Mouse (Mus musculus): ENCODE measurements around the gene Sirt1. TPM values are rescaled to one million over a fixed set of nuclear protein-coding genes. Genes with fewer than 3 reads are reported as not detected.

Sirt1 gene
- polyA plus RNA-seq (2012) = 2.8 and 3.6 TPM in 2 replicates

DNA sequence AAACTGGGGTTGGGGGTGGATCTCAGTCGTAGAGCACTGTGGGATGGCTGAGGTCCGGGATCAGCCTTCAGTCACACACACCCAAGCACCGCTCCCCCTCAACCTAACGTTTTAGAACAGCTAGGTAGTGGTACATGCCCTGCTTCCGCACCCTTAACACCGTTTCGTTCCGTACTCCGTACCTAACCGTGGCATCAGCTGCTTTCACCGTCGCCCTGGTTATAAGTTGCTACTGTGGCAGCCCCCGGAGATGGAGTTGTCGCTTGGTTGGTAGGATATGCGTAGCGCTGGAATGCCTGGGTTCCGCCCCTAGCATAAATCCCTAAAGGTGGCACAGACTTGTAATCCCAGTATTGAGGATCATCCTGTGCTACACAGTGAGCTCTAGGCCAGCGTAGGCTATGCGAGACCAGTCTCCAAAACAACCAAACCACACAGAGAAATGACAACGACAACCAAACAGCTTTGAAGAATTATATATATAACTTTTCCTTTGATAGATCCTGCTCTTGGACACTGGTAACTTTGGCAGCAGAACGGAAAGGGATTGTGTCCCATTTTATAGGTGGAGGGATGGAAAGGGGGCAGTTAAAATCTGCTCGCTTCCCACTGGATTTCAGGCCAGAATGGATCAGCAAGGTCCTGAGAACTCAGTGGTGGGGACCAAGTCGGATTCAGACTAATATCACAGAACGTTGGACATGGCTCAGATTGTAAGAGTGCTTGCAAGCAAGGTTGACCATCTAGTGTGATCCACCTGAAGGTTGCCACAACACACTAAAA lies at the start of gene Sirt1:
Sirt1 (minus strand) TSS at position 207 of the 783 bp plus-strand sequence.
- no peak for TF ChIP-seq GATA1 (IDR thresholded peaks at IDR 0.05; ENCODE audit: low read length)

DNA sequence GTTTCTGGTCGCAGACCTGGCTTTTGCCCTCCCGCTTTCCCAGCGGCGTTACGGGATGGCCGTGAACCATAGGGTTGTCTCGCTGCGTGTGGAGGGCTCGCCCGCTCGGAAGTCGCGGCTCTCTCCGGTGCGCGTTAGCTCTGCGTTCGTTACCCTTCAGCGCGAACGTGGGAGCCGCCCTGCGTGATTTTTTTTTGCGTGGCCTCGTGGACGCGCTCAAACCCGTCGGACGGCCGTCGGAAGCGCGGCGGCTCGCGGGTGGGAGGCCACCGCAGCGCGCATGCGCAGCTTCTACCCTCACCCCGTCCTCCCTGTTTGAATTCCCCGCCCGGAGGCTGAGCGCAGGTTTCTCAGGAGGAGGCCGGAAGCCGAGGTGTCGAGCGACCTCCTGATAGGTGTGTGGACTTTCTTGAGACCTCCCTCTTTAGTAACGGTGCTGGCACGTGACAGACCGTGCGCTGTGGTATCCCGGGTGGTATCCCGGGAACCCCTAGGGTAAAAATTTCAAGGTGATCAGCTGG lies 48.3 kb upstream of the Sirt1 start, which contains the start of gene Ctnna3:
Ctnna3 (plus strand) TSS at position 314 of the 521 bp plus-strand sequence.
- TF ChIP-seq GATA1 (IDR thresholded peaks at IDR 0.05; ENCODE audit: low read length) = no peak

DNA sequence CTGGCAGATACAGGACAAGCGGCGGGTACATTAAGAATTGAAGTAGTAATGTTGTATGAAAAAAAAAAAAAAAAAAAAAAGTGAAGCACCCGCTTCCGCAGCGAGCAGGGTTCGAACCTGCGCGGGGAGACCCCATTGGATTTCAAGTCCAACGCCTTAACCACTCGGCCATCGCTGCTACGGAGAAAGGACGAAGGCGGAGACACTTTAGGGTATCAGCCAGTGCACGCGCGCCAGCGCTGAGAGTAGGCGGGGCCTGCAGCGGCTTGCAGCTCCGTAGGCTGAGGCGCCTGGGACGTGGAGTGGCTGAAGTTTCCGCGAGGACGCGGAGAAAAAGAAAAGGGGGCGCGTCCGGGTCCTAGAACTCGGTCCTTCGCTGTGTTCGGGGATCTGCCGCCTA lies 47.9 kb upstream of the Sirt1 start:
- no peak for TF ChIP-seq GATA1 (IDR thresholded peaks at IDR 0.05; ENCODE audit: low read length)

DNA sequence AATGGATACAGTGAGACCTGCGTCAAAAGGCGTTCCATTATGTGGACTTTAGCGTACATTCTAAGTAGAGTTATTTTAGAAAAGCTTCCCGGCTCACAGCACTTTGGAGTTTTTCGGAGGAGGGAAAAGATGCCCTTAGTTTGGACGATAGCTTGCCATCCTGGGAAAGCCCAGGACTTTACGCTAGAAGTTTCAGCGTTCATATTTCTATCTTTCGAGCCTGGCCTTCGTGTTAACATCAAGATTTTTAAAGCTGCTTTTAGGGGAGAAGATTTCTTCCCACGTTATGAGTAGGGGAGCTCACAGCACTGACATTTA lies 47.5 kb upstream of the Sirt1 start:
- TF ChIP-seq GATA1 (IDR thresholded peaks at IDR 0.05; ENCODE audit: low read length) = no peak

DNA sequence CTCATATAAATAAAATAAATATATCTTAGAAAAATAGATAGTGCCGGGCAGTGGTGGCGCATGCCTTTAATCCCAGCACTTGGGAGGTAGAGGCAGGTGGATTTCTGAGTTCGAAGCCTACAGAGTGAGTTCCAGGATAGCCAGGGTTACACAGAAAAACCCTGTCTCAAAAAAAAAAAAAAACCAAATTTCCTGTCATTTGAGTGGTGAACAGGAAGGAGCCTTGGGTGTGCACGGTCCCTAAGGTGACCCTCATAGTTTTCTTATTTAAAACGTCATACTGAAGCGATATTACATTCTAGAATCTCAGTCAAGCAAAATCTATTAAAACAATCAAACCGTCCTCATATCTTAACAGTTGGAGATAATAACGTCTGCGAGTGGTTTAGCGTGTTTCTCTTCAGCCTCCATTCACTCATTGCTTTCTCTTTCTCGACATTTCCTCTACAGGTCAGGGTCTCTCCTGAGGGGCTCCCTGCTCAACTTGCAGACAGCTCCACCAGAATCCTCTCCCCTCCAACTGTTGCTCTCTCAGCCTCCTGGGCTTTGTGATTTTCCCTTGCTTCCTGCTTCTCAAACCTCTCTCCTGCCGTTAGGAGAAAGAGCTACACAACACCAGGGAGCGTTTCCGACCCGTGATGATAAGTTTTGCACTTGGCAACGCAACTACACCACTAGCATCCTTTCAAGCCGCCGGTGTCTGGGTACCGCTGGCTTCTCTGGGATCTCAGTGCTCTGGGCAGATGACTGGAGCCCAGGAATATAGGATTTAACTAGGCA lies 46.9 kb upstream of the Sirt1 start:
- TF ChIP-seq GATA1 (IDR thresholded peaks at IDR 0.05; ENCODE audit: low read length) = no peak

DNA sequence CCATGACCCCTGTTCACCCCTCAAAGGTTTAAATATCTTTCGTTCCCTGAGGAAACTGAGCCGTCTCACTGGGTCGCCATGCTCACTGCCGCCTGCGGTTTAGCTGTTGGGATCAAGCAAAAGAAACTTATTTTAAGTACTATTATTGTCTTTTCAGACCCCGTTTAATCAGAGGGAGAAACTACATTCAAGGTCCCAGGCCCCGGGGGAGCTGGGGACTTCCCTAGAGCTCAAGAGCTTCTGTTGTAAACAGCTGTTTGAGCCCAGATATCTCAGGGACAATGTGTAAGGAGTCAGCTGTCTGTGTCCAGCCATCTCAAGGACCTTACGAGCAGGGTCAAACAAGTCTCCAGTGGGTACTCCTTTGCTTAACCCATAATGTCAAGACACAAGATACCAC lies 45.6 kb upstream of the Sirt1 start:
- no peak for TF ChIP-seq GATA1 (IDR thresholded peaks at IDR 0.05; ENCODE audit: low read length)

DNA sequence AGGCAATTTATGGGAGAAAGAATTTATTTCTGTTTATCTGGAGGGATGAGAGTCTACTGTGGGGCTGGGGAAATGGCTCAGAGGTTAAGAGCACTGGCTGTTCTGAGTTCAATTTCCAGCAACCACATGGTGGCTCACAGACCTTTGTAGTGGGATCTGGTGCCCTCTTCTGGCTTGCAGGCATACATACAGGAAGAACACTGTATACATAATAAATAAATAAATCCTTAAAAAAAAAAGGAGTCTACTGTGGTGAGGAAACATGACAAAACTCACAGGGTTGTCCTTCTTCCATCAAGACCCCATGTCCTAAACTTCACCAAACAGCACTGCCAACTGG lies 42.9 kb upstream of the Sirt1 start:
- no peak for TF ChIP-seq GATA1 (IDR thresholded peaks at IDR 0.05; ENCODE audit: low read length)

DNA sequence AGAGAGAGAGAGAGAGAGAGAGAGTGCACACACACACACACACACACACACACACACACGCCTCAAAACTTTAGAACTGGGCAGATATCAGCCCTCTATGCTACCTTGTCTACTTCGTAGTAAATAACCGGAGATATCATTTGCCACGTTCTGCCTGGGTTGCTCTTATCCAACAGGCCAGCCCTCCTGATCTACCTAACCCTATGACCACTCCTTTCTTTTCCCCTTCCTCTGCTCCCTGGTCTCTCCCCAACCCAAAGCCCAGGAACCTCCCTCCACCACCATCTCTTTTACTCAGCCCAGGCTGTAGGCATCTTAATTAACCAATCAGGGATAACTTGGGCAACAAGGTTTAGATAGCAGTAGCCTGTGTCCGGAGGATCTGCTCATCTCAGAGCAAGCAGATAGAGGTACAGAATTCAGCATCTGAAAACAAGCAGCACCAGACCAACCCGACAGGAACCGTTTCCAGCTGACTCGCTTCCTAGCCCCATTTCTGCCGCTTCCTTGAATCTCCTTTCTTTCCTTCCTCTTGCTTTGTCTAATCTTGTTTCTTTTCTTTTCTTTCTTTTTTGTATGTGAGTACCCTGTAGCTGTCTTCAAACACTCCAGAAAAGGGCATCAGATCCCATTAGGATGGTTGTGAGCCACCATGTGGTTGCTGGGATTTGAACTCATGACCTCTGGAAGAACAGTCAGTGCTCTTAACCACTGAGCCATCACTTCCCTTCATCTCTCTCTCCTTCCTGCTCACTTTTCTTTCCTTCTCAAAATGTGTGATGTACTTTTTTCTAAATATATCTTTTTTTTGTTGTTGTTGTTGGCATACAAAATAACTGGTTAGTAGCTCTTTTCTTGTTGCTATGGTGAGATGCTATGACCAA lies 42.3 kb upstream of the Sirt1 start:
- no peak for TF ChIP-seq GATA1 (IDR thresholded peaks at IDR 0.05; ENCODE audit: low read length)

DNA sequence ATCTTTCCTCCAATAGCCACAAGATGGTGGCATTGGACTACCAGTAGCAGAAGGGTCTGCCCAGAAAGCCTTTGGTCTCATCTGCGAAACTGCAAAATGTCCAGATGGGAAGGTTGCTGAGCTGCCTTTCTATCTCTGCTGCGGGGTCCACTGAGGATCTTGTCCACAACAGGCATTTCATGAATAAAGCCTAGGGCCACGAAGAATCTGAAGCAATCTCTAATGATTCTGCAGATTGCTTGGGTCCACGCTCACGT lies 41.2 kb upstream of the Sirt1 start:
- no peak for TF ChIP-seq GATA1 (IDR thresholded peaks at IDR 0.05; ENCODE audit: low read length)

DNA sequence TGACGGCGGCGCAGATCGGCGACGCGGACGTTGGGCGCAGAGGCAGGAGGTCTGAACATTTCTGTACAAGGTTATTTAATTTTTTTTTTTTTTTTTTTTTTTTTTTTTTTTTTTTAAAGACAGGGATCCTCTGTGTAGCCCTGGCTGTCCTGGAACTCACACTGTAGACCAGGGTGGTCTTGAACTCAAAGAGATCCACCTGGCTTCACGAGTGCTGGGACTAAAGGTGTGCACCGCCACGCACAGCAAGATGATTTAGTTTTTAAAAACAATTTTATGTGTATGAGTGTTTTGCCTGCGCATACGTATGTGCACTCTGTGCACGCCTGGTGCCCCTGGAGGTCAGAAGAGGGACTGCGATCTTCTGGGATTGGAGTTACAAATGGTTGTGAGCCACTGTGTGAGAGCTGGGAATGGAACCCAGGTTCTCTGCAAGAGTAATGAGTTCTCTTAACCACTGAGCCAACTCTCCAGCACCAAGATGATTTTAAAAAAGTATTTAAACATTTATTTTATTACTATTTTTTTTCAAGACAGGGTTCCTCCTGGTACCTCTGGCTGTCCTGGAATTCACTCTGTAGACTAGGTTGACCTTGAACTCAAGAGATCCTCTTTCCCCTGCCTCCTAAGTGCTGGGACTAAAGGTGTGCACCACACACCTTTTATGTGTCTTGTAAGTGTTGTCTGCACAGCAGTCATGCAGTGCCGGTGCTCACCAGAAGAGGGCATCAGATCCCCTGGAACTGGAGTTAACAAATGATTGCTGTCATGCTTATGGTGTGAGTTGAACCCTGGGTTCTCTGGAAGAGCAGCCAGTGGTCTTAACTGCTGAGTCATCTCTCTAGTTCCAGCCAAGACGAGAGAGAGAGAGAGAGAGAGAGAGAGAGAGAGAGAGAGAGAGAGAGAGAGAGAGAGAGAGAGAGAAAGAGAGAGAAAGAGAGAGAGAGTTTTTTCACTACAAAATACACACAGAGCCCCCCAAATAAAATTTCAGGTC lies 40.5 kb upstream of the Sirt1 start, which contains the start of gene Gm7075:
Gm7075 (minus strand) TSS at position 51 of the 997 bp plus-strand sequence.
- no peak for TF ChIP-seq GATA1 (IDR thresholded peaks at IDR 0.05; ENCODE audit: low read length)

DNA sequence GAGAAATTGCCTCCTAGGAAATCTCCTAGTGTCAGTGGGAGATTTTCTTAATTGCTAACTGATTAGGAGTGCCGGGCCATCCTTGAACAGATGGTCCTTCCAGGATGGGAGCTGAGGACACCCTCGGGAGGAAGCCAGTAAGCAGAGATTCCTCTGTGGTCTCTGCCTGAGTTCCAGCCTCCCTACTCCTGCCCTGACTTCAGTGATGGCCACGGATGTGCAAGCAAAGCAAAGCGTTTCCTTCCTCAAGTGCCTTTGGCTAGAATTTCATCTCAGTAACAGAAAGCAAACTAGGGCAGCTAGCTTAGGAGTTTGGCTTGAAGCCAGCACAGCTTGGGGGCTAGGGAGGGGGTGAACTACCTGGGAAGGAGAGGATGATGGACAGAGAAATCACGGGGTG lies 35.6 kb upstream of the Sirt1 start:
- TF ChIP-seq GATA1 (IDR thresholded peaks at IDR 0.05; ENCODE audit: low read length) = no peak

DNA sequence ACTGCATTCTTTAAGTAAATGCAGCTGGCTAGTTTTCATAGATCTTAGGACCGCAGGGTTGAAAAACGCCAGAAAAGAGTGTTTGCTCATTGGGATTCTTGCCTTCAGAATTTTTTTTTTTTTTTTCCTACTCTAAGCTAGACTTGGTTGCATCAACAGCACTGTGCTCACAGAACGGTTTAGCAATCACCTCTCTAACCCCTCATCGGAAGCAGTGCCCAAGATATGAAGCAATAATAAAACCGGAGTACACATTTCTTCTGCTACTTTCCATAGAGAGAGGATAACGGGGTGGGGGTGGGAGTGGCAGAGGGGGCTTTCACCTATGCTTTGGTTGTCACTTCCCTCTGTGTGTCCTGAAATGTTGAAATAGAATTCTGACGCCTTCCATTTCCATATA lies 34.3 kb upstream of the Sirt1 start:
- TF ChIP-seq GATA1 (IDR thresholded peaks at IDR 0.05; ENCODE audit: low read length) = no peak

DNA sequence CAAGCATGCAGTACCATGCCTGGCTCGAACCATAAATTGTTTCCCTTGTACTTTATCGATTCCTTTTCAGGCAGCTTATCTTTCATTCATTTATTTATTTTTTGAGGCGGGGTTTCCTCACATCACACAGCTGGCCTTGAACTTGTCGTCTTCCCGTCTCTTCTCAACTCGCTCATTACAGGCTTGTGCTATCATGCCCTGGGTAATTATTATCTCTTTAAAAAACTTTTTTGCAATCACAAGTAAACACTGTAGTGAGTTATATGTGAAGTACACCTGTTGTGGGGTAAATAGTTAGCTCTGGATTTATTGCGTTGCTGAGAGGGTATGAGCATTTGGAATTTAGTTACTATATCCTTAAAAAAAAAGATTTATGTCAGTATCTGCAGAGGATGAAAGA lies 33.8 kb upstream of the Sirt1 start:
- no peak for TF ChIP-seq GATA1 (IDR thresholded peaks at IDR 0.05; ENCODE audit: low read length)

DNA sequence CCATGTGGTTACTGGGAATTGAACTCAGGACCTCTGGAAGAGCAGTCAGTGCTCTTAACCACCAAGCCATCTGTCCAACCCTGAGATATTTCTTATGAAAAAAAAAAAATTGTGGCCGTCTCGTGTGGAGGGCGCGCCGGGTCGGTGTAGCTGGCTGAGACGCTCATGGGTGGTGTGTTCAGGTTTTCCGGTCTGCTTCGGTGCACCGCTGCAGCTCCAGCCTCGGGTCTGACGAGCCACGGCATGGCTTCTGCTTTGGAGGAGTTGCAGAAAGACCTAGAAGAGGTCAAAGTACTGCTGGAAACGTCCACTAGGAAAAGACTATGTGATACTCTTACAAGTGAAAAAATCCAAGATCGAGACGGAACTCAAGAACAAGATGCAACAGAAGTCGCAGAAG lies 31.3 kb upstream of the Sirt1 start:
- no peak for TF ChIP-seq GATA1 (IDR thresholded peaks at IDR 0.05; ENCODE audit: low read length)

Data from G1E-ER4 (cell line).